Mouse (Mus musculus): Measurements from ENCODE around the gene Rae1. TPM values are rescaled to one million over a fixed set of nuclear protein-coding genes. Genes with fewer than 3 reads are reported as not detected.

The Rae1 gene
- polyA plus RNA-seq, 1 experiment from 2014 or later, result 140 TPM

DNA sequence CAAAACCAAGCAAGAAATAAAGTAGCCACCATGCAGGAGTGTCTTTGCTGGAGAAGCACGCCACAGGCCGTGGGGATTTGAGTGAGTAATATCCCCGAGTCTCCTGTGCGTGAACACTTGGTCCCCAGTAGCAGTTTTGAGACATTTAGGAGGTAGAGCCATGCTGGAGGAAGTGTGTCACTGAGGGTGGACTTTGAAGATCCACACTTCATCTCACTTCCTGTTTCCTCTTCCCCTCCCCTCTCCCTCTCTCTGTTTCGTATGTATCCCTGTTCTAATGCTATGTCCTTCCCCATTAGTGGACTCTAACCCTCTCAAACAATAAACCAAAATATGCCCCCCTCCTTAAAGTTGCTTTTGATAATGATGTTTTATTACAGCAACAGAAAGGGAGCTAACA lies 33.4 kb upstream of the Rae1 start:
- Histone ChIP-seq H3K36me3 (ENCODE audit: control insufficient read depth, insufficient read depth, low read length) (no peaks in the 10 kb centered on the region), H3K4me3 (ENCODE audit: low read depth, low read length) (no peak overlapping the region), H3K4me1 (ENCODE audit: control insufficient read depth, insufficient read depth, low read length) (no peaks in the 10 kb centered on the region), H3K27ac (ENCODE audit: low read depth, low read length) (no peak overlapping the region), H3K9ac (ENCODE audit: low read length) (no peak overlapping the region), H3K9me3 (ENCODE audit: control insufficient read depth, low read length) (no peaks in the 10 kb centered on the region), H3K27me3 (ENCODE audit: control insufficient read depth, insufficient read depth, low read length) (no peaks in the 10 kb centered on the region), H3K4me2 (no peak overlapping the region)
- WGBS, result 88% methylated on average over 5 of the region's 5 CpGs
- DNase-seq (ENCODE audit: low spot score, missing footprints) (no peak), ATAC-seq (ENCODE audit: low FRiP score) (no peak)

DNA sequence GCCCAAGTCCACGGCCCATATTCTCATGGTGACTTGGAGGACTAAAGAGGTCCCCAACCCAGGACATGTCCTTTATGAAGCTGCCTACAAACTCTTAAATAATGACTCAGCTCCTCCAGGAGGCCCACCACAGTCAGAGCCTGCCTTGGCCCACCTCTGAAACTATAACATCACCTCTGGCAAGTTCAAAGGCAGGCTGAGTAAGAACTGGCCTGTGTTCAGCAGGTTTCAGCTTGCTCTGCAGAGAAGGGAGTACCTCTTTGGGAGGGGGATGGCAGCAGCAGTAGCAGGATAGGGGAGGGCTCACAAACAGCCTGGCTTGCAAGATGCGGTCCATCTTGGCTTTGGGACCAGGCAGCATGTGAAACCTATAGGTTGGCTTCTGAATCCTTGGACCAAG lies 28.1 kb upstream of the Rae1 start:
- Histone ChIP-seq H3K36me3 (ENCODE audit: control insufficient read depth, insufficient read depth, low read length) (no peaks in the 10 kb centered on the region), H3K4me1 (ENCODE audit: control insufficient read depth, insufficient read depth, low read length) (no peaks in the 10 kb centered on the region), H3K9ac (ENCODE audit: low read length) (no peak overlapping the region), H3K4me3 (ENCODE audit: low read depth, low read length) (no peak overlapping the region), H3K27me3 (ENCODE audit: control insufficient read depth, insufficient read depth, low read length) (no peaks in the 10 kb centered on the region), H3K4me2 (no peak overlapping the region), H3K27ac (ENCODE audit: low read depth, low read length) (no peak overlapping the region), H3K9me3 (ENCODE audit: control insufficient read depth, low read length) (no peaks in the 10 kb centered on the region)
- 93% methylated on average over 2 of the region's 2 CpGs for WGBS
- DNase-seq (ENCODE audit: low spot score, missing footprints) (no peak), ATAC-seq (ENCODE audit: low FRiP score) (no peak)

DNA sequence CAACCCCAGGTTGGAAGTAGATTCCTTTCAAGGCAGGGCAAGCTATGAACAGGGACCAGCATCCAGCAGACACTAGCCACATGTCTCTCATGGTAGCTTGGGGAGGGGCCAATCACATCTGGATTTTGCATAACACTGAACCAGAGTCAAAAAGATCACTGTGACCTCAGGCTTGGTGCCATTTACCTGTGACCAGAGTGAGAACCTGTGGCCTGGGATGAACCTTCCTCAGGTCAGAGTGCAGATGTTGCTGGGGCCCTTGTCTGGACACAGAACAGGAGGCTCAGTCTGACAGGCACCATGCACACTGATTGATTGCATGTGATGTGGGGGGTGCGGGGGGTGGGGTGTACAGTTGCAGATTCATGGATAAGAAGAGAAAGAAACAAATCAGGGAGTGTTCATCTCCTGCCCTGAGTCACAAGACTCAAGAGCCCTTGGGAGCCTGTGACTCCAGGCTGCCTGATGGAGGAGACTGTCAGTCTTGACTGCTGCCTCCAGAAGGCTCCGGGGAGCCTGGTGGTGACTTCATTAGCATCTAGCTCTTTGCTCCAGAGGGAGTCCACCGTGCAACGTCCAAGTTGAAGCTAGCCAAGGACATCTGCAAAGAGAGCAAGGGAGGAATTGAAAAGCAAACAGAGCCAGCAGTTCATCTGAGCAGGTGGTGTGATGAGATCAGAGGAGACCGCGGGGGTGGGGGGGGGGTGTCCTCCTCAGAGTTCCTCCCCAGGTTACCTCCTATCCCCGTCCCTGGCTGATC lies 25.9 kb upstream of the Rae1 start:
- no peaks in the 10 kb centered on the region for H3K36me3 ChIP-seq (ENCODE audit: control insufficient read depth, insufficient read depth, low read length)
- H3K4me3 ChIP-seq (ENCODE audit: low read depth, low read length), result no peak overlapping the region
- H3K27ac ChIP-seq (ENCODE audit: low read depth, low read length), result no peak overlapping the region
- ATAC-seq (ENCODE audit: low FRiP score) (no peak), DNase-seq (ENCODE audit: low spot score, missing footprints) (no peak)
- peaks cover 8% of the 10 kb centered on the region for H3K4me1 ChIP-seq (ENCODE audit: control insufficient read depth, insufficient read depth, low read length)
- H3K9me3 ChIP-seq (ENCODE audit: control insufficient read depth, low read length), result no peaks in the 10 kb centered on the region
- no peak overlapping the region for H3K4me2 ChIP-seq
- no peak overlapping the region for H3K9ac ChIP-seq (ENCODE audit: low read length)
- WGBS, result 22% methylated on average over 7 of the region's 7 CpGs
- H3K27me3 ChIP-seq (ENCODE audit: control insufficient read depth, insufficient read depth, low read length), result no peaks in the 10 kb centered on the region

DNA sequence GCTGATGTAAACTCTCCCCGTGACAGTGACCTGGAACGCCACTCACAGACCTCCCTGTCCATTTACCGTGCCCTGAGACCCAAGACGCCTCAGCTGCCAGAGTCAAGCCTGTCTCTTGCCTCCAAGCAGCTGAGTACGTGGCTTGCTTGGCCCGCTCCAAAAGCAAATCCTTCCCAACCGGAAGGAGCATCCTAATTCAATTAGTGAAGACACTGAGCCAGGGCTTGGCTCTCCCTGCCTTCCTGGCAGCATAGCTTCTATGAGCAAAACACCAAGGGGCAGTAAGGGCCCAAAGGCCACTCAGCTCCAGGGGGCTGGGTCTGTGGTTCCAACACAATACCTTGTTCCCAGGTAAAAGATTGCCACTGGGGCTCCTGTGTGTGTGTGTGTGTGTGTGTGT lies 25.2 kb upstream of the Rae1 start:
- Histone ChIP-seq H3K4me3 (ENCODE audit: low read depth, low read length) (no peak overlapping the region), H3K9ac (ENCODE audit: low read length) (no peak overlapping the region), H3K27ac (ENCODE audit: low read depth, low read length) (no peak overlapping the region), H3K4me1 (ENCODE audit: control insufficient read depth, insufficient read depth, low read length) (peaks cover 8% of the 10 kb centered on the region), H3K36me3 (ENCODE audit: control insufficient read depth, insufficient read depth, low read length) (no peaks in the 10 kb centered on the region), H3K9me3 (ENCODE audit: control insufficient read depth, low read length) (no peaks in the 10 kb centered on the region), H3K27me3 (ENCODE audit: control insufficient read depth, insufficient read depth, low read length) (no peaks in the 10 kb centered on the region), H3K4me2 (no peak overlapping the region)
- WGBS, result 42% methylated on average over 7 of the region's 7 CpGs
- ATAC-seq (ENCODE audit: low FRiP score) (no peak), DNase-seq (ENCODE audit: low spot score, missing footprints) (no peak)

DNA sequence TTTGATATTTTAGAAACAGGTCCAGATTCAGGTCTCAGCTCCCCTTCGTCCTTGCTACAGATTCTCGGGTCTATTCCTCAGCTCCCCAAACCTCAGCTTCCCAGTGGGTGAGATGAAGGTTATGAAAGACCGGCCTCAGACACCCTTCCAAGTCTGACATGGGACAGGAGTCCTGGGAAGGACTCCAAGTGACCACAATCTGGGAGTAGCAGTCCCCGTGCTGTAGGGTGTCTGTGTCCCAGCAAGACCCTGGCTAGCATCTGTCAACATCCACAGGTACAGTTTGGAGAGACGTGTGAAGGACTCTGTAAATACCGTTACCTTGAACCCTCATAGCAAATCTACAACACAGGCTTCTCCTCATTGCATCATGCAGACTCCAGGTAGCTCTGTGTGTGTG lies 24.8 kb upstream of the Rae1 start:
- Histone ChIP-seq H3K9me3 (ENCODE audit: control insufficient read depth, low read length) (no peaks in the 10 kb centered on the region), H3K4me2 (no peak overlapping the region), H3K27ac (ENCODE audit: low read depth, low read length) (no peak overlapping the region), H3K9ac (ENCODE audit: low read length) (no peak overlapping the region), H3K27me3 (ENCODE audit: control insufficient read depth, insufficient read depth, low read length) (no peaks in the 10 kb centered on the region), H3K36me3 (ENCODE audit: control insufficient read depth, insufficient read depth, low read length) (no peaks in the 10 kb centered on the region), H3K4me1 (ENCODE audit: control insufficient read depth, insufficient read depth, low read length) (peaks cover 8% of the 10 kb centered on the region), H3K4me3 (ENCODE audit: low read depth, low read length) (no peak overlapping the region)
- DNase-seq (ENCODE audit: low spot score, missing footprints), result no peak
- WGBS, result 81% methylated on average over 6 of the region's 6 CpGs
- no peak for ATAC-seq (ENCODE audit: low FRiP score)

DNA sequence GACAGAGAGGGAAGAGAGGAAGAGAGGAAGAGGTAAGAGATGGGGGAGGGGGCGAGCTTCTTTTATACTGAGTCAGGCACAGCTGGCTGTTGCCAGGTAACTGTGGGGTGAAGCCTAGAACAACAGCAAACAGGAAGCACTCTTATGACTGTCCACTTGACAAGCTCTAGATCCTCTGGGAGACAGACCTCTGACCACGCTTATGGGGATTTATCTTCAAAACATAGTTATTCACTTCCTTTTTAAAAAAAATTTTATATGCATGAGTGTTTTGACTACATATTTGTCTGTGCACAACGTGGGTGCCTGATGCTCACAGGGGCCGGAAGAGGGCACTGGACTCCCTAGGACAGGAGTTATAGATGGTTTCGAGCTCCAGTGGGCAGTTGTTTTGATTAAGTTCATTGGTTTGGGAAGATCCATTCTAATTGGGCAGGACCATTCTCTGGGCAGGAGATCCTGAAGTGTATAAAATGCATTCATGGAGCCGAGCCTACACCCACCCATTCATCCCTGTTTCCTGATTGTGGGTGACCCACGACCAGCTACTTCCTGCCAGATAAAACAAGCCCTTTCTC lies 23.2 kb upstream of the Rae1 start:
- H3K27ac ChIP-seq (ENCODE audit: low read depth, low read length), result no peak overlapping the region
- WGBS, result 28% methylated on average over 7 of the region's 7 CpGs
- H3K9ac ChIP-seq (ENCODE audit: low read length), result peak overlapping the region; percentile 40; the same call in 1 of the 2 replicates
- peaks cover 8% of the 10 kb centered on the region for H3K4me1 ChIP-seq (ENCODE audit: control insufficient read depth, insufficient read depth, low read length)
- ATAC-seq (ENCODE audit: low FRiP score) (no peak), DNase-seq (ENCODE audit: low spot score, missing footprints) (no peak)
- H3K9me3 ChIP-seq (ENCODE audit: control insufficient read depth, low read length), result no peaks in the 10 kb centered on the region
- no peak overlapping the region; the same call in 1 of the 2 replicates for H3K4me2 ChIP-seq
- H3K36me3 ChIP-seq (ENCODE audit: control insufficient read depth, insufficient read depth, low read length), result no peaks in the 10 kb centered on the region
- no peak overlapping the region for H3K4me3 ChIP-seq (ENCODE audit: low read depth, low read length)
- H3K27me3 ChIP-seq (ENCODE audit: control insufficient read depth, insufficient read depth, low read length), result no peaks in the 10 kb centered on the region

- DNase-seq (ENCODE audit: low spot score, missing footprints), result peak; percentile 90
- H3K27me3 ChIP-seq (ENCODE audit: control insufficient read depth, insufficient read depth, low read length), result no peaks in the 10 kb centered on the region
- WGBS, result 9% methylated on average over 14 of the region's 14 CpGs
- H3K9me3 ChIP-seq (ENCODE audit: control insufficient read depth, low read length), result no peaks in the 10 kb centered on the region
- peak within 1 kb of the TSS; percentile 30 for H3K4me2 ChIP-seq
- no peak within 1 kb of the TSS for H3K27ac ChIP-seq (ENCODE audit: low read depth, low read length)
- no peak for ATAC-seq (ENCODE audit: low FRiP score)
- H3K9ac ChIP-seq (ENCODE audit: low read length), result peak within 1 kb of the TSS; percentile 40
- no peaks in the 10 kb centered on the region for H3K36me3 ChIP-seq (ENCODE audit: control insufficient read depth, insufficient read depth, low read length)
- peaks cover 8% of the 10 kb centered on the region for H3K4me1 ChIP-seq (ENCODE audit: control insufficient read depth, insufficient read depth, low read length)
- H3K4me3 ChIP-seq (ENCODE audit: low read depth, low read length), result no peak within 1 kb of the TSS
Observed at GRCm38 (mm10) chr2:172977409-172978130, 22.3 kb upstream of the Rae1 start, which contains the start of gene Spo11. Gene Spo11, plus strand, starts transcription at chr2:172977700.

DNA sequence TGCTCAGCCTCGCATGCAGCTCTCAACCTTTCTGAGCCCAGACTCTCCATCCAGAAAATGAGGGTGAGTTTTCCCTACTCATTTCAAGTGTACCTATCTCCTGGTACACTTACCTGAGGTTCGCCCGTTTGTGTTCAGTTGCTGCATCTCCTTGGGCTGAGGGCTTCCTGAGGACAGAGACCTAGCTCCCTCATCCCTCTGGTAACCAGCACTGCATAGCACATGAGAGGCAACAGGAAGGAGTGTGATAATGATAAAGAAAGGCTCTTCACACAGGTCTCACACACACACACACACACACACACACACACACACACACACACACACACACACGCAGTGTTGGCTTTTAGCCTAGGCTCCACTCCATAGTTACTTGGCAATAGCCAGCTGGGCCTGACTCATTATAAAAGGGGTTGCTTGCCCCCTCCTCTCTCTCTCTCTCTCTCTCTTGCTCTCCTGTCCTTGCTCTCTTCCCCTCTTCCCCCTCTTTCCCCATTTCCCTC lies 21.7 kb upstream of the Rae1 start:
- H3K9me3 ChIP-seq (ENCODE audit: control insufficient read depth, low read length), result no peaks in the 10 kb centered on the region
- no peak for DNase-seq (ENCODE audit: low spot score, missing footprints)
- ATAC-seq (ENCODE audit: low FRiP score), result no peak
- H3K27me3 ChIP-seq (ENCODE audit: control insufficient read depth, insufficient read depth, low read length), result no peaks in the 10 kb centered on the region
- H3K4me3 ChIP-seq (ENCODE audit: low read depth, low read length), result no peak overlapping the region
- no peak overlapping the region for H3K9ac ChIP-seq (ENCODE audit: low read length)
- no peaks in the 10 kb centered on the region for H3K36me3 ChIP-seq (ENCODE audit: control insufficient read depth, insufficient read depth, low read length)
- H3K4me2 ChIP-seq, result no peak overlapping the region
- H3K27ac ChIP-seq (ENCODE audit: low read depth, low read length), result no peak overlapping the region
- 44% methylated on average over 4 of the region's 4 CpGs for WGBS
- H3K4me1 ChIP-seq (ENCODE audit: control insufficient read depth, insufficient read depth, low read length), result peaks cover 8% of the 10 kb centered on the region
